Mouse (Mus musculus) CH12.LX (cell line): ENCODE data around the gene Acp1. TPM values are rescaled to one million over a fixed set of nuclear protein-coding genes. Genes with fewer than 3 reads are reported as not detected.

Source experiments
- DNase-seq: peaks from one replicate; pipeline ENCODE4 v3.0.0-alpha.2; 2013; ENCODE audit errors: extremely low read depth
- H3K27ac ChIP-seq: 2 replicates; pipeline ENCODE4 v1.5.1; 2012; ENCODE audit warnings: low read depth, mild to moderate bottlenecking, control low read depth, moderate library complexity; ENCODE audit not compliant: insufficient read depth
- H3K27me3 ChIP-seq: replicated peaks from 2 replicates; pipeline ENCODE3; 2012; ENCODE audit warnings: inconsistent platforms
- H3K36me3 ChIP-seq, 2 experiments: replicated peaks in 1 of 2; 2 replicates each; pipeline versions ENCODE3 to v1.6.1; 2012; ENCODE audit warnings: inconsistent platforms in 1 of 2, low read length in 1 of 2, mild to moderate bottlenecking in 1 of 2, mixed read lengths in 1 of 2, moderate library complexity in 1 of 2; ENCODE audit not compliant: control insufficient read depth in 1 of 2, insufficient read depth in 1 of 2
- H3K4me1 ChIP-seq, 2 experiments: 2 replicates each; pipeline ENCODE4 v1.6.1; 2012; ENCODE audit warnings: inconsistent platforms in 1 of 2, moderate library complexity in 1 of 2; ENCODE audit not compliant: insufficient read depth in 2 of 2, control insufficient read depth in 1 of 2
- H3K4me2 ChIP-seq: 2 replicates; pipeline ENCODE4 v1.6.1; 2012; ENCODE audit warnings: low read depth, mild to moderate bottlenecking, control low read depth; ENCODE audit not compliant: poor library complexity, insufficient read depth, severe bottlenecking
- H3K4me3 ChIP-seq, 3 experiments: fragments of 150-350 bp in 1 of 3; sonication (generic) in 1 of 3; replicated peaks in 1 of 3; 2 replicates each; pipeline versions ENCODE3 to v1.5.1; 2011 to 2012; ENCODE audit warnings: low read depth in 2 of 3, low read length in 2 of 3, mild to moderate bottlenecking in 2 of 3, moderate library complexity in 2 of 3, control low read depth in 1 of 3, improper control_type of control experiment in 1 of 3, inconsistent platforms in 1 of 3, mixed read lengths in 1 of 3; ENCODE audit not compliant: poor library complexity in 1 of 3
- H3K79me2 ChIP-seq: replicated peaks from 2 replicates; pipeline ENCODE4 v1.6.1; 2012; ENCODE audit warnings: mild to moderate bottlenecking, moderate library complexity; ENCODE audit not compliant: control insufficient read depth, poor library complexity, insufficient read depth, severe bottlenecking; ENCODE audit errors: extremely low read depth
- H3K9ac ChIP-seq: 2 replicates; pipeline ENCODE4 v1.6.1; 2012; ENCODE audit warnings: low read depth, mild to moderate bottlenecking, control low read depth, moderate library complexity; ENCODE audit not compliant: insufficient read depth
- H3K9me3 ChIP-seq: replicated peaks from 2 replicates; pipeline ENCODE3; 2012; ENCODE audit warnings: low read length, inconsistent platforms, mixed read lengths
- BHLHE40 ChIP-seq: IDR thresholded peaks from 2 replicates; pipeline ENCODE4 v1.6.1; 2011; ENCODE audit warnings: mild to moderate bottlenecking, low read depth, low read length, improper control_type of control experiment
- CHD1 ChIP-seq: IDR thresholded peaks from 2 replicates; pipeline ENCODE4 v1.6.1; 2012; ENCODE audit warnings: low read depth, low read length, improper control_type of control experiment, inconsistent platforms
- CHD2 ChIP-seq: IDR thresholded peaks from 2 replicates; pipeline ENCODE4 v1.6.1; 2011; ENCODE audit warnings: low read length, improper control_type of control experiment
- CTCF ChIP-seq, 2 experiments: IDR thresholded peaks in 1 of 2; conservative IDR thresholded peaks in 1 of 2; 2 replicates each; pipeline ENCODE4 v1.5.1; 2011 to 2012; ENCODE audit warnings: low read depth in 2 of 2, low read length in 2 of 2, improper control_type of control experiment in 1 of 2, inconsistent platforms in 1 of 2, mild to moderate bottlenecking in 1 of 2, moderate library complexity in 1 of 2
- E2F4 ChIP-seq: IDR thresholded peaks from 2 replicates; pipeline ENCODE4 v1.6.1; 2011; ENCODE audit warnings: low read depth, low read length, improper control_type of control experiment; ENCODE audit not compliant: insufficient replicate concordance
- ELF1 ChIP-seq: IDR thresholded peaks from 2 replicates; pipeline ENCODE4 v1.6.1; 2014; ENCODE audit warnings: low read depth, mild to moderate bottlenecking, inconsistent platforms, low read length, improper control_type of control experiment
- ETS1 ChIP-seq: conservative IDR thresholded peaks from 2 replicates; pipeline ENCODE4 v1.6.1; 2012; ENCODE audit warnings: low read depth, mild to moderate bottlenecking, inconsistent platforms, low read length, improper control_type of control experiment, moderate library complexity
- GABPA ChIP-seq: IDR thresholded peaks from 2 replicates; pipeline ENCODE4 v1.6.1; 2012; ENCODE audit warnings: low read depth, low read length, improper control_type of control experiment, inconsistent platforms; ENCODE audit not compliant: insufficient replicate concordance
- HCFC1 ChIP-seq: IDR thresholded peaks from 2 replicates; pipeline ENCODE4 v1.6.1; 2012; ENCODE audit warnings: low read depth, mild to moderate bottlenecking, inconsistent platforms, low read length, improper control_type of control experiment
- IRF4 ChIP-seq: IDR thresholded peaks from 2 replicates; pipeline ENCODE4 v1.6.1; 2014; ENCODE audit warnings: low read depth, mild to moderate bottlenecking, inconsistent platforms, low read length, improper control_type of control experiment
- JUND ChIP-seq: conservative IDR thresholded peaks from 2 replicates; pipeline ENCODE4 v1.6.1; 2011; ENCODE audit warnings: low read depth, low read length, improper control_type of control experiment
- KAT2A ChIP-seq: IDR thresholded peaks from 2 replicates; pipeline ENCODE4 v1.6.1; 2012; ENCODE audit warnings: low read length, improper control_type of control experiment, inconsistent platforms; ENCODE audit not compliant: insufficient replicate concordance
- MAX ChIP-seq: IDR thresholded peaks from 2 replicates; pipeline ENCODE4 v1.6.1; 2011; ENCODE audit warnings: low read length, improper control_type of control experiment
- MAZ ChIP-seq: IDR thresholded peaks from 2 replicates; pipeline ENCODE4 v1.6.1; 2012; ENCODE audit warnings: low read depth, mild to moderate bottlenecking, inconsistent platforms, low read length, improper control_type of control experiment, moderate library complexity
- MXI1 ChIP-seq: IDR thresholded peaks from 2 replicates; pipeline ENCODE4 v1.6.1; 2011; ENCODE audit warnings: mild to moderate bottlenecking, low read depth, low read length, improper control_type of control experiment
- MYC ChIP-seq: IDR thresholded peaks from 2 replicates; pipeline ENCODE4 v1.6.1; 2011; ENCODE audit warnings: low read depth, mild to moderate bottlenecking, improper control_type of control experiment, low read length
- NELFE ChIP-seq: IDR thresholded peaks from 2 replicates; pipeline ENCODE4 v1.6.1; 2011; ENCODE audit warnings: low read depth, low read length, improper control_type of control experiment
- NRF1 ChIP-seq: IDR thresholded peaks from 2 replicates; pipeline ENCODE4 v1.6.1; 2014; ENCODE audit warnings: low read depth, mild to moderate bottlenecking, inconsistent platforms, low read length, improper control_type of control experiment, moderate library complexity
- RAD21 ChIP-seq: IDR thresholded peaks from 2 replicates; pipeline ENCODE4 v1.6.1; 2011; ENCODE audit warnings: low read depth, mild to moderate bottlenecking, low read length, improper control_type of control experiment, moderate library complexity
- RCOR1 ChIP-seq: conservative IDR thresholded peaks from 2 replicates; pipeline ENCODE4 v1.6.1; 2012; ENCODE audit warnings: low read depth, mild to moderate bottlenecking, inconsistent platforms, low read length, improper control_type of control experiment
- SIN3A ChIP-seq: IDR thresholded peaks from 2 replicates; pipeline ENCODE4 v1.6.1; 2012; ENCODE audit warnings: low read length, improper control_type of control experiment, inconsistent platforms
- TCF12 ChIP-seq: IDR thresholded peaks from 2 replicates; pipeline ENCODE4 v1.6.1; 2014; ENCODE audit warnings: low read depth, mild to moderate bottlenecking, inconsistent platforms, low read length, improper control_type of control experiment
- UBTF ChIP-seq: IDR thresholded peaks from 2 replicates; pipeline ENCODE4 v1.6.1; 2012; ENCODE audit warnings: low read depth, mild to moderate bottlenecking, inconsistent platforms, low read length, improper control_type of control experiment, moderate library complexity
- ZKSCAN1 ChIP-seq: IDR thresholded peaks from 2 replicates; pipeline ENCODE4 v1.6.1; 2012; ENCODE audit warnings: low read depth, inconsistent platforms, low read length, improper control_type of control experiment, borderline replicate concordance
- ZMIZ1 ChIP-seq: IDR thresholded peaks from 2 replicates; pipeline ENCODE4 v1.6.1; 2012; ENCODE audit warnings: low read depth, mild to moderate bottlenecking, inconsistent platforms, low read length, improper control_type of control experiment
- ZNF384 ChIP-seq: IDR thresholded peaks from 2 replicates; pipeline ENCODE4 v1.6.1; 2012; ENCODE audit warnings: low read depth, low read length, improper control_type of control experiment, inconsistent platforms
- dilution Hi-C: fragments of 300-500 bp; cut with MboI; formaldehyde crosslinking; loops from 2 replicates; pipeline ENCODE4 v1.14.3; 2020; ENCODE audit warnings: low sequenced_read_pairs; ENCODE audit not compliant: extremely low pct_unique_long_range_greater_than_20kb, extremely low pct_ligation_motif_present
- in situ Hi-C: fragments of 300-500 bp; cut with MboI; formaldehyde crosslinking; loops from 3 replicates; pipeline ENCODE4 v1.14.3; 2019; ENCODE audit warnings: low sequenced_read_pairs, low pct_ligation_motif_present, low pct_unique_long_range_greater_than_20kb, mixed read lengths
- polyA plus RNA-seq: library from polyadenylated mRNA; unstranded; fragments of >175 nt; gene quantifications from 2 replicates; pipeline ENCODE4 v1.2.1, GENCODE M21; 2012; ENCODE audit warnings: low read depth; ENCODE audit not compliant: insufficient read length
- total RNA-seq, 2 experiments: library from RNA; depleted of rRNA; stranded (reverse); fragments of 300-350 nt in 1 of 2; fragments of >200 nt in 1 of 2; gene quantifications; 2 replicates each; pipeline ENCODE4 v1.2.3; 2012 to 2014

The Acp1 gene
- total and polyA plus RNA-seq, 3 experiments: 85.5 to 198 (median 131) TPM

DNA sequence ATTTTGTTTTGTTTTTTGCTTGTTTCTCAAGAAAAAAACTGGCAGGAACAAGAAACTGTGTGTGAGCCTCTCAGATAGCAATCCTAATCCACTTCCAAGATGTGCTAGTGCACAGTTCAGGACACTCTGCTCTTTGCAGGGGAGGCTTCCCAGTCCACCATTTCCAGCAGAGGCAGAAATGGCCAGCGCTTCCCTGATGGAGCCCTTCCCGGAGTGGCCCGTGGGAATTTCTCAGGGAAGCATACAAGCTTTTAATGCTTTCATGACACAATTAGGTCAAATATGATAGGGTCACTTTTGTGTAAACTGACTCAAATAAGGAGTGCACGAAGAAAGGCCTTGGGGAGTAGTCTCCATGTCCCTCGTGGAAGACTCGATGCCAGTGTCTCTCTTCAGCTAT is 25.5 kb downstream of the Acp1 start:
- H3K27ac ChIP-seq: no peak overlapping the region
- dilution Hi-C loops: no loop called here

DNA sequence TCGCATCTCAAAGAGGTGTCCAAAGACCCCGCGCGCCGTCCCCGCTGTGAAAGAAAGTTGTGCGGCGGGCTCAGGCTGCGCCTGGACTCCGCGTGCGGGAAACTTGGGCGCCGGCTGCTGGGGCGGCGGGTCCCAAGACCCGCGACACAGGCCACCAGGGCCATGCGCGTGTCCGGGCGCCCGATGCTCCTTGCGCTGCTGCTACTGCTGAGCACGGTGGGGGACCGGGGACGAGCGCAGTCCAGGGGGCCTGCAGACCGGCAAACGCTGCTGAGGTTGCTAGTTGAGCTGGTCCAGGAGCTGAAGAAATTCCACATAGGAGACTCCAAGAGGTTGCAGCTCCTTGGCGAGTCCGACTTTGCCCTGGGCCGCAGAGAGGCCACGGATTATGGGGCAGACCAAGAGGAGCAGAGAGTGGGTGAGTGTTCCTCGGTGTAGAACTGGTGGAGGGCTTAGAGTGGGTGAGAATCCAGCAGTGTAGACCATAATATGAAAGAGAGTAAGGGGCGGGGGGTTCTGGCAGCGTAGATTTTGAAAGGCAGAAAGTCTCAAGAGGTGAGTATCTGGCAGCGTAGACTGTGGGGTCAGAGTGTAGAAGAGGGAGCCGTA is 26.7 kb downstream of the Acp1 start:
- in situ Hi-C loops (loop anchor here (5.0 kb wide), 1 partner anchor 287 kb away; no protein-coding TSS in a partner anchor), dilution Hi-C loops (no loop called here)
- H3K27ac ChIP-seq: no peak overlapping the region
- TF ChIP-seq CHD1: no peak
- no peak for TF ChIP-seq ZNF384
- no peak for TF ChIP-seq RCOR1
- TF ChIP-seq ZKSCAN1: no peak
- no peak for TF ChIP-seq RAD21
- TF ChIP-seq MAZ: no peak
- no peak for TF ChIP-seq TCF12
- TF ChIP-seq E2F4: no peak
- TF ChIP-seq MXI1: no peak
- TF ChIP-seq SIN3A: no peak
- TF ChIP-seq CTCF (conservative IDR thresholded peaks at IDR 0.05 in 1 of 2, IDR thresholded peaks at IDR 0.05 in 1 of 2; ENCODE audit: low read depth in 2 of 2, low read length in 2 of 2): no peak
- no peak for TF ChIP-seq ETS1
- no peak for TF ChIP-seq BHLHE40
- no peak for TF ChIP-seq HCFC1
- no peak for TF ChIP-seq ELF1
- TF ChIP-seq GABPA: no peak
- TF ChIP-seq ZMIZ1: no peak
- no peak for TF ChIP-seq NRF1
- H3K36me3 ChIP-seq: no peaks in the 10 kb centered on the region
- H3K4me3 ChIP-seq: no peak overlapping the region
- H3K4me2 ChIP-seq: no peak overlapping the region
- no peaks in the 10 kb centered on the region for H3K79me2 ChIP-seq
- H3K4me1 ChIP-seq: no peaks in the 10 kb centered on the region
- no peaks in the 10 kb centered on the region for H3K9me3 ChIP-seq
- no peaks in the 10 kb centered on the region for H3K27me3 ChIP-seq
- H3K9ac ChIP-seq: no peak overlapping the region
- DNase-seq: no peak

More for the DNA sequence above, 25.5 kb downstream of the Acp1 start:
- H3K4me3 ChIP-seq: no peak overlapping the region
- no peaks in the 10 kb centered on the region for H3K79me2 ChIP-seq
- H3K4me2 ChIP-seq: no peak overlapping the region
- H3K36me3 ChIP-seq: no peaks in the 10 kb centered on the region
- H3K9ac ChIP-seq: no peak overlapping the region
- H3K9me3 ChIP-seq: no peaks in the 10 kb centered on the region
- in situ Hi-C loops: no loop called here
- no peaks in the 10 kb centered on the region for H3K4me1 ChIP-seq
- H3K27me3 ChIP-seq: no peaks in the 10 kb centered on the region
- no peak for DNase-seq
- TF ChIP-seq CHD1 (no peak), JUND (no peak), ETS1 (no peak), IRF4 (no peak), ELF1 (no peak), MAX (no peak), CHD2 (no peak), MYC (no peak), NELFE (no peak), KAT2A (no peak), E2F4 (no peak), MAZ (no peak), HCFC1 (no peak), UBTF (no peak)
